ENCODE assay signal across 18 mouse cellular contexts in the genomic region with DNA sequence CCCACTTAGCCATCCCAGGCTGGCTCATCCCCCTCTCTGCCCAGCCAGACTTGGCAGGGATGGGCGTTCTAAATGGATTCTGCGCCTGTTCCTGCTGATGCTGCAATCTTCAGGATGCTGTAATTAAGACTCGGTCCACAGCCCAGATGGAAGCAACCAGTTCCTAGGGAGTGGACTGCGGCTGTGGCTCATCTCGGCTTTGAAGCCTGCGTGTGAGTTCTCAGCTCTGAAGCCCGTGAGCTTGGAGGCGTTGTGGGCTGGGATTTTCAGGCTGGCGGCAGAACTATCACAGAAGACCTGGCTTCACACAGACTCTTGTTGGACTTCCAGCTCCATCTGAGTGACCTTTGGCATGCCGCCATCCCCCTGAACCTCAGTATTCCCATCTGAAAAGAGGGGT. TPM values are rescaled to one million over a fixed set of nuclear protein-coding genes. Genes with fewer than 3 reads are reported as not detected.
DNase-seq lines count a peak whose midpoint lies in the region.
"Had no signal": no experiment of that assay in that cellular context is flagged by ENCODE, and none has a peak within 500 bp of the region (broad histone marks: within the 10 kb centered on the region; RNA-seq: fewer than 3 reads in every experiment).

No protein-coding gene starts in this region.

- intact Hi-C loops in heart, postnatal 36 days (cut with DNase I) = no loop called here

- DNase-seq in cerebellum, postnatal 36 days = peak; percentile 18 to 20
- no peak for DNase-seq in cerebellum, adult 8-10 months
- DNase-seq in layer of hippocampus, adult 11-12 months (ENCODE audit: low spot score) = peak; percentile 23
- DNase-seq in layer of hippocampus, postnatal 25 days (ENCODE audit: extremely low spot score in 1 of 2, low spot score in 1 of 2) = no peak
- peak; percentile 22 for DNase-seq in right cerebral cortex, adult 18-20 months
- no peak for DNase-seq in right cerebral cortex, postnatal 4 days
- DNase-seq in right cerebral cortex, postnatal 25 days = peak; percentile 25
- no peak for DNase-seq in heart, postnatal 36 days
- DNase-seq: adrenal gland, postnatal 36 days; B cell, adult 2 months; heart, postnatal 10 days; liver, postnatal 0 days; lung, postnatal 10 days; midbrain, embryonic 14.5 days; retina, postnatal 1 day; thymus, adult 18-20 months; thymus, postnatal 4 days had no signal

RNA-seq across cellular contexts. Expression of a gene that starts 34.1 kb away (rescaled TPM):
- 10 to 100 TPM; 84.5 to 89.7 TPM for total RNA-seq in layer of hippocampus, postnatal 25 days (2021)
- total RNA-seq in heart, postnatal 36 days (2021) = under 1 TPM; 0.28 to 0.49 TPM
- total RNA-seq: common myeloid progenitor, adult 5-6 weeks had no signal

Comparison
In these comparisons a context has a peak if more than half of its experiments do, and no peak if none do; other contexts are left out.
1. DNase-seq: peak in cerebellum, postnatal 36 days (2 of 2), layer of hippocampus, adult 11-12 months (single experiment), right cerebral cortex, adult 18-20 months (single experiment) and right cerebral cortex, postnatal 25 days (single experiment); none in cerebellum, adult 8-10 months (single experiment), layer of hippocampus, postnatal 25 days (0 of 2), right cerebral cortex, postnatal 4 days (single experiment) and heart, postnatal 36 days (0 of 2).
2. RNA of a gene that starts 34.1 kb away (total RNA-seq): 84.5 to 89.7 TPM in layer of hippocampus, postnatal 25 days; 0.28 to 0.49 TPM in heart, postnatal 36 days; every median in the first group is over 10 times any median in the second.